Mouse (Mus musculus) layer of hippocampus, postnatal 10 days (tissue): ENCODE measurements around the gene Tns3. TPM values are rescaled to one million over a fixed set of nuclear protein-coding genes. Genes with fewer than 3 reads are reported as not detected.

Source experiments
- DNase-seq, 2 experiments: peaks; one replicate each; pipeline ENCODE4 v3.0.0; 2021; ENCODE audit warnings: low spot score in 2 of 2
- total RNA-seq, 2 experiments: library from RNA; stranded (reverse); gene quantifications; 2 replicates each; pipeline ENCODE4 v1.2.3; 2021

Gene Tns3
- total RNA-seq, 2 experiments from 2014 or later = 39.5 to 42.5 TPM

- DNase-seq = no peak
Measured at GRCm38 (mm10) chr11:8482721-8483120, 181.6 kb downstream of the Tns3 start.

DNA sequence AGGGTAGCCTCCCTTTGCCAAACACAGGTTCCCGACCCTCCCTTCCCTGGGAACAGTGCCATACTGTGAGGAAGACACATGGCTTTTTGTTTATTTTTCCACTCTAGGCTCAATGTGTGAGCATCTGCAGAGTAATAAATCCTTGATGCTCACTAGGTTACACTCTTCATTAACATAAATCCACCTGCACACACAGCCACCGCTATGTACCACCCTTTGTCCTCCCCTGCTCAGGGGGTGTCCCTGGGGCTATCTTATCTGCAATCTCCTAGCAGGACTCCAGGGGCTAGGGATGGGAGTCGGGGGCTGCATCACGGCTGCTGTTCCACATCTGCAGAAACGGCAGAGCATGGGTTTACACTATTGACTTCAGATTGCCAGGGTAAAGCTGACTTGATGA, 182.4 kb downstream of the Tns3 start:
- DNase-seq = no peak

GRCm38 (mm10) chr11:8481529-8481928, 182.8 kb downstream of the Tns3 start:
- no peak for DNase-seq

- DNase-seq = no peak
Measured at GRCm38 (mm10) chr11:8479858-8480257, 184.5 kb downstream of the Tns3 start.

GRCm38 (mm10) chr11:8479313-8479712, 185.0 kb downstream of the Tns3 start:
- DNase-seq = no peak

DNA sequence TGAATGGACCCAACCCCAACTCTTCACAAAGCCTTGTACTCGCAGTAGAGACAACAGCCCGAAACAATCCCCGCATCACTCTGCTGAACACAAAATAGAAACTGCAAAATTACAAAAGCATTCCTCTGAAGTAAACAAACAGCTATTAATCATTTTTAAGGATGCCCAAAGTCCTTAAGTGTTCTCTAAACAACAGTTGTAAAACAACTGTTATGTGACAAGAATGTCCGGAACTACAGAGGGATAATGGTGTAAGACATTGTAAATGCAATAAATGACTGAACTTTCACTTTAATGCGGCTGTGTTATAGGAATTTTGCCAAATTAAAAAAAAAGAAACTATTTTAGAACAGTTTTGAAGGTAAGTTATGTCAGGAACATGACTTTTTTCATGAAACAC, 190.7 kb downstream of the Tns3 start:
- no peak for DNase-seq

GRCm38 (mm10) chr11:8472439-8472838, 191.9 kb downstream of the Tns3 start:
- no peak for DNase-seq

DNA sequence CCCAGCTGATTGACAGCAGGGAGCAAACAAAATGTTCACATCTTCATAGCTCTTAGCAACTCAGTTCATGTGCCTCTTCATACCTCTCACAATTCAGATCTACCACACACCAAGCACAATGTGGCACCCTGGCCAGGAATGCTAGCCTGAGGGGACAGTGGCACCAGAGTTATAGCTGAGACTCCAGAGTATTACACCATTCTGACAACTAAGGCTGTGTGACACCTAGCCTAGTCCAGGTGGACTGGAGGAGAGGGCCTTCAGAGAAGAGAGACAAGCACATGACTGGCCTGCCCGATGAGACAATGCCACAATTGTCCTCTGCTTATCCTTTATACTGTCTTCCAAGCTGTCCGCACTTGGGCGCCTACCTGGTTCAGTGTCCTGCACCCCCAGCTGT, 192.8 kb downstream of the Tns3 start:
- no peak for DNase-seq

DNA sequence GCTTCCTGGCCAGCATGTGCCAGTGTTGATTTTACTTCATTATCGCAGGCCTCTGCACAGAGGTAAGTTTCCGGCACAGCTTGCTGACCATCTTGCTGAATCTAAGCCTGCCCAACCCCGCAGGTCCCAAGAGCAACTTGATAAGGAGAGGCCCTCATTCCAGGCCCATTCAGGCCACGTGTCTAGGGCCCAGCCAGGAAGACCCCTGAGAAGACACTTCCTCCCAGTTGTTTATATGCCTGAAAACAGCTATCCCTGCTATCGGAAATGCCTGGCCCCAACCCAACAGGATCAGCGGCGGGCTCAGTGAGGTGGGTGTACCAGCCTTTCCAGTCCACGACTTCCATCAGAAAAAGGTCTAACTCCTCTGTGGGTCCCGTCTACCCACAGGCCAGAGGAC, 194.8 kb downstream of the Tns3 start:
- DNase-seq = no peak

DNA sequence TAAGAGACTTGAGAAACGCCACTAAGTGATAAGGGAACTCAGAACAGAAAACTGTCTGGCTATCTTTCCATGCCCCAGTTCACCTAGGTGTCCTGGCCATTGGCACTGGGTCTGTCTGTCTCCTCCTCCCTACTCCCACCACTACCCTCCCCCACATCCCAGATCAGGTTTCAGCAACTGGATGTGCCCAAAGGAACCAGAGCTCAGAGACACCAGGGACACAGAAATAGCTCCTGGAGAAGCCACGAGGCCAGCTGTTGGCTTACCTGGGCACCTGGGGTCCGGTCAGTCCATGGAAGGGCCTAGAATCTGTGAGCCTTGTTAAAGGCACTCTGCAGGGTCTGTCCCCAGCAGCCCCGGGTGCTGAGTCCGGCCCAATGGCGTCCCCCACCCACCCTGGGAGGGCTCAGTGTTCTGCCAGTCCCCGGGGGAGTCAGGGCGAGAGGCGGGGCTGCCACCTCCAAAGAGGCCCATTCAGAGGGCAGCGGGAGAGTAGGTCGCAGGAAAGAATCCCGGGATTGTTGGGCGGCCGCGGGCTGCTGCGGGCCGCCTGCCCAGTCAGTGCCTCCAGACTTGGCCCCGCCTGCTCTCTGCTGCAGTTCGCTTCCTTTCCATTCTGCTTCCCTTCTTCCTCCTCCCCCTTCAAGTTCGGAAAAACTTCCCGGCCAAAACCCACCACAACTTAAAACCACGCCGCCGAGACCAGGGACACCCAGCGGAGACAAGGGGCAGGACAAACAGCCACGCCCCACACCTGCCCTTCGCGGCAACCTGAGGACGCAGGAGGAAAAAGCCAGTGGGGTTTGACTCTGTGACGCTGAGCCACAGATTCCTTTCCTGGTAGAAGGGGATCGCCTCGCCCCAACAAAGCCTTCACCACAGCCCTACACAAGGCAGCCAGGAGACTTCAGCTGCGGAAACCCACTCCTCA, 195.9 kb downstream of the Tns3 start:
- peak; percentile 72 to 78 for DNase-seq

DNA sequence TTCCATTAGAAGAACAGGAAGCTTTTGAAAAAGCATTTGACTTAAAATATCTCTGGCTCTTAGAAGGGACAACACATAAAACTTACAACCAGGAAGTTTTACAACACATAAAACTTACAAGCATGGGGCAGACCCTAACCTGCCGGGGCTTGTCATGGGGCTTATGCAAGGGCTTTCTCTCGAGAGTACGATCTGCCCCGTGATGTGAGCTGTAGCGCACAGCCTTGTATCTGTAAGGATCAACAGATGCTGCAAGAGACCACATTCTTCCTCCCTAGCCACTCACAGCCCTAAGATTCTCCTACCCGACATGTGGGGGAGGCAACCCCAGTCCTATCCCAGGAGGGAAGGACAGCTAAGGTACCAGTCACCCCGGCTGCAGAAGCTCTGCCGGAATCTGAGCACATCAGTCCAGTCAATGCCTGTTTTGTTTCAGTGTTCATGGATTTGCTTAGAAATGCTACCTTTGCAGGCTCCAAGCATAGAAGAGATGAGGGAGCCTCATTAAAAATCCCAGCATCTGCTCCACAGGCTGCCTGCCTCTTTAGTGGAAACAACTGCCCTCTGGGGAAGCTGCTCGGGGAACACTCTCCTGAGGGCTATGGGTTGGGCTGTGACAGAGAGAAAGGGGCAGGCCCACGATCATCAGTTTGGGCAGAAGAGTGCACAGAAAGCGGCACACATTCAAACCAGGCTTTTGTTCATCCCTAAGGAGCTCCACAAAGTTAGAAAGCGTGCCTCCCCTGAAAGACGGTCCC, 196.8 kb downstream of the Tns3 start:
- DNase-seq = peak in 1 of 2 experiments; percentile 39

- DNase-seq = no peak
Measured at GRCm38 (mm10) chr11:8463866-8464265, 200.5 kb downstream of the Tns3 start.

DNA sequence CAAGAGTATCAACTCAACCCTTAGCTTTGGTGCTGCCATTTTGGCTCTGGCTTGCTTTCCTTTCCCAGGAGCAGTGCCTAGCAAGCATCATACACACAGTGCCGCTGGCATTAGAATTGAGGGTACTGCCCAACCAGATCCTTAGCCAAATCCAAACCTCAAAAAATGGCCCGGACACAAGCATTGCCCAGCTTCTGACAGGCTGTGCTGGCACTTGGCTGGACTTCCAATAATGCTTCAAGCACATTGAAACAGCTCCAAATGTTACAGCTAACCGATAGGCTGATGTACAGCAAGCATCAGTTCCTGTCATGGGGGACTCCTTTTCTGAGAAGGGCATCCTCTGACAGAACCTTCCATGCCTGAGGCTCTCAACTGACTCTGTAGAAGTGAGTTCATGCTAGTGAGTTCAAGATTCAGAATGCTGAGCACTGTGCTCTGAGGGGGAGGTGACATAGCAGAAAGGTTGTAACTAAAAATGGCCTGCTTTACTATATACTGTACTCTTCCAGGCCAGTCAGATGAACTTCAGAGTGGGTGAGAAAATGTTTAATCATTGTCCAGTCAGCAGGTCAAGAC, 201.4 kb downstream of the Tns3 start:
- DNase-seq = no peak

- no peak for DNase-seq
Measured at GRCm38 (mm10) chr11:8460835-8461234, 203.5 kb downstream of the Tns3 start.

DNA sequence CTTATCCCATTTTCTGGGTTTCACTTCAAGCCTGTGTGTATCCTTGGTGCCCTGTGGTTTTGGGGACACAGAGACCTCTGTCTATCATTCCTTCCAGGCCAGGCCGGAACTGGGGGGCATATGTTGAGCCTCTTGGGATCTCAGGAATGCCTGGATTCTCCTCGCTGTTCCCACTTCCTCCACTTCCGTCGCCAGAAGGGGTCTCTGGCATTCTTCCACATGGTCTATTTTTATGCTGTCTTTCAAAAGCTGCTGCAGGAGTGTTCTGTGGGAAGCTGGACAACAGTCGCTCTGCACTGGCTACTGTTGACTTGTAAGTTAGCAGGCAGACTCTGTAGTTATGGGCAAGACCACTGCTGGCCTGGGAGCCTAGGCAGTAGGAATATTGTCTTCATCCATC, 206.4 kb downstream of the Tns3 start:
- no peak for DNase-seq

DNA sequence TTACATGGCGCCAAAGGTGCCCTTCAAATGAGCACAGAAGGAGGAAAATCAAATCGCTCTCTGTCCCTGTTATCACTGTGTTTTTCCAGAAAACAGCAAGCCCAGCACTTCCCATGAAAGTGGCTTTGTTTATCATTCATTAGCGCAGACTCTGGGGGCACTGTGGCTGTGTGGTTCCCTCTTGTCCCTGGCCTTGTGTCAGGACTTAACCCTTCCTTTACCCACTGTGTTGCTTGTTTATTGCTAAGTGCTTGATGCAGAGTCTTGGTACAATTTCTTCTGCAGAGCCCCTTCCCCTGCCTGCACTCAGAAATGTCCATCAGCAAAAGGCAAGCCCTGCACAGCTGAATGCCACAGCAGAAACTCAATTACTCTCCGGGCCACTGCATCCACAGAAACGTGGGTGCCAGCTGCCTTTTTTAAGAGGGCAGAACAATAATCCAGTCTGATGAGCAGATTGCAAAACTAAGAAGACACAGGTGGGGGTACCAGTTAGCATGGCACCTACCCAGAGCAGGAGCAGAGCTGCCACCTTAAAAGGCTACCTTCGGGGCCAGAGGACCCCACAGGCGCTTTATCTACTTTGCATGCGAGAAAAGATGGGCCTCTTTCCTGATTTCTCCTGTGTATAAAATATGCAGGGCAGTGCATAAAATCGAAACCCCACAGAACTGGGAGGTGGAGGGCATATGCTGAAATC, 207.6 kb downstream of the Tns3 start:
- DNase-seq = peak; percentile 37 to 54

DNA sequence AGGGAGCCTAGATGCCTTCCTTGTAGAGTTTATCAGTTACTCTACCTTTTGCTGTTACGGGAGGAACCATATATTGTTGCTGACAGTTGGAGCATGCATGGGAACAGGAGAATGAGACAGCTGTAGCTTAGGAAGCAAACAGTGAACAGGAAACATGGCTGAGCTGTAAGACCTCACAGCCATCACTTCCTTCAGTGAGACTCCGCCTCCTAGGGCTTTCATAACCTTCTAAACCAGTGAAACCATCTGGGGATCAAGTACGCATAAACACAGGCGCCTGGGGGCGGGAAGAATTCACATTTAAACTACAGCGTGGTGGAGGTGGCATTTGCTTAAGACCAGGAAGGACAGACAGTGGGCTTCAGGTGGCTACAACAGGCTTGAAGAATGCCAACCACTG, 208.7 kb downstream of the Tns3 start:
- DNase-seq = no peak

- no peak for DNase-seq
Measured at GRCm38 (mm10) chr11:8453252-8453651, 211.1 kb downstream of the Tns3 start.

DNA sequence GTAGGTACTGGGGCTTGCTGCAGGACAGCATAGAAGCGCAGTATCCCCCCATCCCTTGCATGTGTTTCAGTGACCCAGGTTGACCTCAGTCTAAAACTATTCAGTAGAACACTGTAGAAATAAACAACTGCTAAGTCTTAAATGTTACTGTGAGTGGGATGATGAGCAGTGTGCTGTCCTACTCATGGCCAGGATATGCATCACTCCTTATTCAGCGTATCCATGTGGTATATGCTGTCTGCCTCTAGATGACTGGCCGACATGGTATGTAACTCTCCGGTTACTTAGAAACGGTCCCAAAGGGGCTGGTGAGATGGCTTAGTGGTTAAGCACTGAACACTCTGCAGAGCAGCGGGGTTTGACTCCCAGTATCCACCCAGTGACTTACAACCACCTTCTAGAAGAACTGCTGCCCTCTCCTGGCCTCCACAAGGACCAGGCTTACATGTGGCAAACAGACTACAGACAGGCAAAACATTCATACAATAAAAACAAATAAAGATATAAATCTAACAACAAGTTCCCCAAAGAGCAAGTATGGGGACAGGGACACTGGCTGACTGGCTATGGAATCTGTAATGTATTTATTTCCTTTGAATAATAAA, 212.6 kb downstream of the Tns3 start:
- no peak for DNase-seq

GRCm38 (mm10) chr11:8450540-8450939, 213.8 kb downstream of the Tns3 start:
- no peak for DNase-seq

GRCm38 (mm10) chr11:8445915-8446356, 218.4 kb downstream of the Tns3 start:
- peak; percentile 76 to 82 for DNase-seq
